Mouse (Mus musculus) central nervous system, embryonic 18 days (tissue): ENCODE results near the gene Zfp617. TPM values are rescaled to one million over a fixed set of nuclear protein-coding genes. Genes with fewer than 3 reads are reported as not detected.

Source experiments
- polyA plus RNA-seq: library from polyadenylated mRNA; depleted of rRNA; stranded (reverse); fragments of >200 nt; gene quantifications from 2 replicates; pipeline ENCODE4 v1.2.3, GENCODE M21; 2012; rRNA removed

Zfp617 gene
- 18.4 and 20.8 TPM in 2 replicates for polyA plus RNA-seq

GRCm38 (mm10) chr8:71908309-71909261, at the start of gene Zfp617, which contains the start of gene Zfp882:
Zfp617 (plus strand) TSS chr8:71908635.
Zfp882 (plus strand) TSS chr8:71908608.

GRCm38 (mm10) chr8:71881618-71882274, 26.7 kb upstream of the Zfp617 start, which contains the start of gene Zfp709:
Zfp709 (plus strand) TSS chr8:71882019.

GRCm38 (mm10) chr8:71950482-71951221, 42.2 kb downstream of the Zfp617 start, which contains the start of gene Zfp961:
Zfp961 (plus strand) TSS chr8:71951038.

Other genes with a start within 250 kb of the Zfp617 start
- gene Unc13a, start 236.9 kb upstream of the Zfp617 start, polyA plus RNA-seq, result 123 and 130 TPM in 2 replicates
- 5.1 TPM in 2 replicates for gene Jak3, start 232.3 kb upstream of the Zfp617 start, polyA plus RNA-seq
- 1.2 and 2.9 TPM in 2 replicates for gene Insl3, start 219.4 kb upstream of the Zfp617 start, polyA plus RNA-seq
- 0.54 and 0.59 TPM in 2 replicates for gene B3gnt3, start 206.8 kb upstream of the Zfp617 start, polyA plus RNA-seq
- 189 and 205 TPM in 2 replicates for gene Fcho1, start 182.9 kb upstream of the Zfp617 start, polyA plus RNA-seq
- gene Zfp709, start 26.6 kb upstream of the Zfp617 start, polyA plus RNA-seq, result 3.2 and 3.5 TPM in 2 replicates
- 11.0 and 11.7 TPM in 2 replicates for gene Zfp882, start within 50 bp of the Zfp617 start, polyA plus RNA-seq
- gene Zfp961, start 42.4 kb downstream of the Zfp617 start, polyA plus RNA-seq, result 21.4 and 22.4 TPM in 2 replicates
- gene Cyp4f18, start 101.0 kb downstream of the Zfp617 start, polyA plus RNA-seq, result 0.06 and 0.16 TPM in 2 replicates
- not detected in 2 replicates for gene Olfr372, start 132.6 kb downstream of the Zfp617 start, polyA plus RNA-seq
- not detected in 2 replicates for gene Olfr373, start 174.5 kb downstream of the Zfp617 start, polyA plus RNA-seq
- gene Olfr374, start 198.4 kb downstream of the Zfp617 start, polyA plus RNA-seq, result not detected in 2 replicates
- 121 and 125 TPM in 2 replicates for gene Tpm4, start 226.3 kb downstream of the Zfp617 start, polyA plus RNA-seq